Mouse (Mus musculus): ENCODE measurements at regions not wholly inside any gene's neighbourhood (a gene's known extent, or its start where the extent isn't known, plus 50 kb on each side); places are given as distances from the start of the nearest gene placed in this dataset.
A peak's percentile ranks its signal among the peaks of the same experiment; 100 is the strongest.

- DNase-seq (ENCODE audit: low spot score in 2 of 2): no peak
These were observed 259.4 kb downstream of the Fzd1 start for GRCm38 (mm10) chr5:4498425-4498824.

GRCm38 (mm10) chr5:4496907-4497200, 261.0 kb downstream of the Fzd1 start:
- DNase-seq (ENCODE audit: low spot score in 2 of 2): no peak

DNA sequence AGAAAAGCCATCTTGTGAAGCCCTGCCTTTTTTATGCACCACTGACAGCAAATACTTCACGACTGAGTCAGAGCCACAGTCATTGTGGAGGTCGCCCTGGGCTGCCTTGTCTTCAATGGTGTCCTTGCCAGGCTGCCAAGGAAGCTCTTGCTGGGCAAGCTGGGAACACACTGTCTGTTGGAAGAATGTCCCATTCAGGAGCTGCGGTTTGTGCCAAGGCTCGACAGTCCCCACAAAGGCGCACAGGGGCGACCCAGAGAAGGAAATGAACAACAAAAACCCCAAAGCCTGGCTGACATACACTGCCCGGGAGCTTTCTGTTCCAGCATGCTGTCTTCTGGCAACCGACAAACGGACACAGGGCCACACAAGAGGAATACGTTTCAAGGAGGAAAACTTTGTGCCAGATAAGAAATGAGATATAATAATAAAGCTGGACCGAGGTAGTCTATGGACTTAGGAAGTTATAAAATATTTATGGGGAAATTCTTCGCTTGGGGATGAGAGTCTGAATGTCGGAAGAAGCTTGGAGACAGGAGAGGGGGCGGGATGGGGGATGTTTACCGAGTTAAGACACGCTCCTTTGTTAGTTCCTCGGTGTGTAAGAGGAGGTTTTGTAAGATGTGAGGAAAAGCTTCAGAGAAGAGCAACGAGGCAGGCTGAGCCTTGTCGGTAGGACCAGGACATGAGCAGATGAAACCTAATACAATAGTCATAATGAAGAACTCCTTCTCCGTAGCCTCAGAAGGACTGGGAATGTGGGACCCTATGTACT, 261.5 kb downstream of the Fzd1 start:
- DNase-seq (ENCODE audit: low spot score in 2 of 2): peak; percentile 16 to 28

- DNase-seq (ENCODE audit: low spot score in 2 of 2): no peak
These were observed 262.4 kb downstream of the Fzd1 start for GRCm38 (mm10) chr5:4495482-4495881.

GRCm38 (mm10) chr5:4486391-4487132, 271.3 kb downstream of the Fzd1 start:
- DNase-seq (ENCODE audit: low spot score in 2 of 2): no peak

GRCm38 (mm10) chr5:4485542-4486390, 272.1 kb downstream of the Fzd1 start:
- DNase-seq (ENCODE audit: low spot score in 2 of 2): no peak

GRCm38 (mm10) chr5:4484780-4485179, 273.1 kb downstream of the Fzd1 start:
- DNase-seq (ENCODE audit: low spot score in 2 of 2): no peak

DNA sequence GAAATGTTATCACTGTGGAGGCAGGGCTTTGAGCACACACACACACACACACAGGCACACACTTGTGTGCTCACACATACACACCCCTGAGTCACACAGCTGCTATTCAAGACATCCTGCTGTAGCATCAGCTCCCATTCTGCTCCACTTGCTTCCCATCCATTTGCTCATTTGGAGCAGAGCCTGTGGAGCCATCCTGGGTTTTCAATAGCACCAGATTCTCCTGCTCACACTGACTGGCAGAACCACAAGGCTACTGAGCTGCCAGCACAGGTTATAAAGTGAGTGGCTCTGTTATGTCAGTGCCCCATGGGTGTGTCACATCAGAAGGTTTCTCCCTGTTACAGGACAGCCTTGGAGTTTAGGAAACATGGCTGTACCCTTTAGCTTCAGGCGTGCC, 273.7 kb downstream of the Fzd1 start:
- no peak for DNase-seq (ENCODE audit: low spot score in 2 of 2)

- DNase-seq (ENCODE audit: low spot score in 2 of 2): no peak
These were observed 282.1 kb downstream of the Mterf1b start for GRCm38 (mm10) chr5:4474255-4474654.

Data from urinary bladder, postnatal 36 days (tissue).